Mouse (Mus musculus): ENCODE measurements at regions not wholly inside any gene's neighbourhood (a gene's known extent, or its start where the extent isn't known, plus 50 kb on each side); places are given as distances from the start of the nearest gene placed in this dataset.

DNA sequence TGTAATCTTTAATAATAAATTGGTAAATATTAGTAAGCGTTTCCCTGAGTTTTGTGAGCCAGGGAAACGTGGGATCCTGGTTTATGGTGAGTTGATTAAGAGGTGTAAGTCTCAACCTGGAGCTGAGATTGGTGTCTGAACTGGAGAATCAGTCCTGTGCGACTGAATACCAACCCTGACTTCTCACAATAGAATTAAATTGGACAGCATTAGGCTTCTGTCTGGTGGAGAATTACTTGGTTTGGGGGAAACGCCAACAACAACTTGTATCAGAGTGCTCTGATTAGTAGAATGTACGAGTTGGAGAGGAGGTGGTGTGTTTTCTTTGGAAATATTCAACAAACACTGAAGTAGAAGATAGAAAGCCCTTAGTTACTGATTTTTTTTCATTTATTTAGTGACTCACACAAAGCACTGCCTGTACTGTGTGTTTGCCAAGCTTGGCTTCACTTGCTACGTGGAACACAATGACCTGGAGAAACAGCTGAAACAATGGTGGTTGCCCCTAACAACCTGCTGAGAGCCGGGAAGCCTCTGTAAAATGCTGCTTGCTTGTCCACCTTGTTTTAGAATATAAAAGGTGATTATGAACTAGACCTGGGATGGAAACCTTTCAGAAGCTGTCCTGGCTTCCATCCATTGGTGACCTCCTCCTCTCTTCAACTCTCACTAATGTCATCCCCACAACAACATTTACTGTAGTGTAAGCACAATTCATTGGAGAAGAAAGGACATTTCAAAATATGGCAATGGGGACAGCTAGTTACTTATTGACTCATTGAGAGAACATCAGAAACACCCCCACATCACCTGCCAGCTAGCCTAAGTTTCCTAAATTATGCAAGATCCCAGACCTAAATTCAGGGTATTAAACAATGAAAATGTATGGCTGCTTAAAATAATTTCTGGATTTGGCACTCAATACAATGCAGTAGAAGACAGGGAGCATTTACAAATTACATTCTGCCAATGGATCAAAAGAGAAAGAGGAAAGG, 597.5 kb downstream of the Stpg2 start:
- 44% methylated on average over 7 of the region's 7 CpGs for WGBS
- intact Hi-C loops (cut with DNase I), result no loop called here
- no peak overlapping the region for H3K4me3 ChIP-seq
- no peak overlapping the region for H3K27ac ChIP-seq
- no peaks in the 10 kb centered on the region for H3K27me3 ChIP-seq (ENCODE audit: control insufficient read depth, insufficient read depth, low read length)
- H3K36me3 ChIP-seq (ENCODE audit: control insufficient read depth, insufficient read depth, low read length), result no peaks in the 10 kb centered on the region
- H3K4me1 ChIP-seq (ENCODE audit: control insufficient read depth, insufficient read depth, low read length), result no peaks in the 10 kb centered on the region; the same call in 1 of the 2 replicates
- H3K79me2 ChIP-seq (replicated peaks; ENCODE audit: control insufficient read depth, insufficient read depth, low read length), result no peaks in the 10 kb centered on the region
- no peak overlapping the region for H3K9ac ChIP-seq (ENCODE audit: low read depth, low read length)
- TF ChIP-seq POLR2A (IDR thresholded peaks at IDR 0.05; ENCODE audit: insufficient read depth, low read depth, low read length), result no peak
- no peak for TF ChIP-seq CTCF (IDR thresholded peaks at IDR 0.05)
- TF ChIP-seq EP300 (IDR thresholded peaks at IDR 0.05; ENCODE audit: insufficient read depth, low read depth, low read length), result no peak
- peak in 1 of 2 experiments; percentile 28 for DNase-seq

DNA sequence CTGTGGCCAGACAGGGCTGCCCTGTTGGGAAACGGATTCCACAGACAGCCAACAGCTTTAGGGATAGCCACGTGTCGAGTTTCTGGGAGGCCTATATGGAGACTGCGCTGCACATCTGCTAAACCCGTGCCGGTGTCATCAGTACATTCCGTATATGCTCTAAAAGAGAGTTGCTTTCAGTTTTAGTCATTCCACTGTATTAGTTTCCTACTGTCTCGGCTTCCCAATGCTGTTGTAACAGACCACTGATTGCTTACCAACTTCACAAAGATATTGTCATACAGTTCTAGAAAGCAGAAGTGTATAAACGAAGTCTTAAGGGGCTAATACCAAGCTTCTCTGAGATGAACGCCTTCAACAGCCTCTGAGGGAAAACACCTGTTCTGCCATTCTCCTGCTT, 622.5 kb downstream of the Stpg2 start:
- no peaks in the 10 kb centered on the region for H3K4me1 ChIP-seq (ENCODE audit: control insufficient read depth, insufficient read depth, low read length)
- no peaks in the 10 kb centered on the region for H3K27me3 ChIP-seq (ENCODE audit: control insufficient read depth, insufficient read depth, low read length)
- TF ChIP-seq CTCF (IDR thresholded peaks at IDR 0.05) (no peak), POLR2A (IDR thresholded peaks at IDR 0.05; ENCODE audit: insufficient read depth, low read depth, low read length) (no peak), EP300 (IDR thresholded peaks at IDR 0.05; ENCODE audit: insufficient read depth, low read depth, low read length) (no peak)
- DNase-seq, result no peak
- no peak overlapping the region for H3K9ac ChIP-seq (ENCODE audit: low read depth, low read length)
- H3K27ac ChIP-seq, result no peak overlapping the region
- no peaks in the 10 kb centered on the region for H3K36me3 ChIP-seq (ENCODE audit: control insufficient read depth, insufficient read depth, low read length)
- 75% methylated on average over 10 of the region's 10 CpGs for WGBS
- no peaks in the 10 kb centered on the region for H3K79me2 ChIP-seq (replicated peaks; ENCODE audit: control insufficient read depth, insufficient read depth, low read length)
- H3K4me3 ChIP-seq, result no peak overlapping the region
- intact Hi-C loops (cut with DNase I), result no loop called here

DNA sequence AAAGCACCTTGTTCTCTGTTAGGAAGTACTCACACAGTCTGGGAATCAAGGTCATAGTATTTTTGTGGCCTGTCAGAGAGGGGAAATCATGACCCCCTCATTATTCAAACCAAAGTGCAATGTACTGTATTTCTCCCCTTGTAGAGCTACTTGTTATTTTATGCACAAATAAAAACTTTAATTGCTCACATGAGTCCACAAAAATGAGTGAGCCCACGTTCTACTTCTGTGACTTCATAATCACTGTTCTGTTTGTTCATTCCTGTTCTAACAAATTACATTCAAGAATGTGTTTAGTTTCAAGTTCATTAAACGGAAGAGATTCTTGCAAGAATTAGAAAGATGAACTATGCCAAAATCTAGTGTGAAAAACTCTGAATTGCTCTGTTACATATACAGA, 623.1 kb downstream of the Stpg2 start:
- Histone ChIP-seq H3K36me3 (ENCODE audit: control insufficient read depth, insufficient read depth, low read length) (no peaks in the 10 kb centered on the region), H3K27me3 (ENCODE audit: control insufficient read depth, insufficient read depth, low read length) (no peaks in the 10 kb centered on the region), H3K79me2 (replicated peaks; ENCODE audit: control insufficient read depth, insufficient read depth, low read length) (no peaks in the 10 kb centered on the region), H3K4me3 (no peak overlapping the region), H3K27ac (no peak overlapping the region), H3K4me1 (ENCODE audit: control insufficient read depth, insufficient read depth, low read length) (no peaks in the 10 kb centered on the region), H3K9ac (ENCODE audit: low read depth, low read length) (no peak overlapping the region)
- 67% methylated on average over 2 of the region's 2 CpGs for WGBS
- TF ChIP-seq CTCF (IDR thresholded peaks at IDR 0.05) (no peak), POLR2A (IDR thresholded peaks at IDR 0.05; ENCODE audit: insufficient read depth, low read depth, low read length) (no peak), EP300 (IDR thresholded peaks at IDR 0.05; ENCODE audit: insufficient read depth, low read depth, low read length) (no peak)
- DNase-seq, result no peak
- intact Hi-C loops (cut with DNase I), result no loop called here

DNA sequence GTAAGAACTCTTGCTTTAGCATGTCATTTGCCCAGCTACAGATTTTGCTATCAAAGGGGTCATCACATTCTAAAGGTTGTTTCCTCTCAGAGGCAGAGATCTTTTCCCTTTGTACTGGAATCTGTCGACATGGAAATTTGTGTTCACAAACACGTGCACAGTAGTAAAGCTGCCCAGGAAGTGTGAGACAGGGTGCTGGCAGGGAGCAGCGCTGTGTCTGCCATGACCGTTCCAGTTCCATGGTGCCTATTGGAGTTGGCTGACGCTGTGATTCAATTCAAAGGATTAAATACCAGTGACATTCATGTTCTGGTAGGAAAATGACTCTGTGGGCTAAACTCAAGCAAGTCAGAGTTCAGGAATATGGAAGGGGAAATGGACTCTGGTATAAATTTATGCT, 627.1 kb downstream of the Stpg2 start:
- no peaks in the 10 kb centered on the region for H3K79me2 ChIP-seq (replicated peaks; ENCODE audit: control insufficient read depth, insufficient read depth, low read length)
- WGBS, result 64% methylated on average over 5 of the region's 5 CpGs
- H3K27ac ChIP-seq, result no peak overlapping the region
- H3K4me3 ChIP-seq, result no peak overlapping the region
- H3K9ac ChIP-seq (ENCODE audit: low read depth, low read length), result no peak overlapping the region
- no peaks in the 10 kb centered on the region for H3K36me3 ChIP-seq (ENCODE audit: control insufficient read depth, insufficient read depth, low read length)
- DNase-seq, result no peak
- no peaks in the 10 kb centered on the region for H3K4me1 ChIP-seq (ENCODE audit: control insufficient read depth, insufficient read depth, low read length)
- TF ChIP-seq POLR2A (IDR thresholded peaks at IDR 0.05; ENCODE audit: insufficient read depth, low read depth, low read length) (no peak), CTCF (IDR thresholded peaks at IDR 0.05) (no peak), EP300 (IDR thresholded peaks at IDR 0.05; ENCODE audit: insufficient read depth, low read depth, low read length) (no peak)
- intact Hi-C loops (cut with DNase I), result no loop called here
- H3K27me3 ChIP-seq (ENCODE audit: control insufficient read depth, insufficient read depth, low read length), result no peaks in the 10 kb centered on the region

DNA sequence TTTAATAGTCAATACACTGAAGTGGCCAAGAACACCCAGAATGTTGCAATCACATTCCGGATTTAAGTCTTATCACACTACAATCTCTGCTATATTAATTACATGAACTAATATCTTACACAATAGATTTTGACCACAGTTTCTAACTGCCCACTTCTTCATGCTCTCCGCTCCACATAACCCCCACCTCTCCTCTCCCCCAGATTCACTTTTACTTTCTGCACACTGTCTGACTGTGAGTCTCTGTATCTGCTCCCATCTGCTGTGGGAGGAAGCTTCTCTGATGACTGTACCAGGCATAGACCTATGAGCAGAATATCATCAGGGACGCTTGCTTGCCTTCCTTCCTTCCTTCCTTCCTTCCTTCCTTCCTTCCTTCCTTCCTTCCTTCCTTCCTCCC, 636.5 kb downstream of the Stpg2 start:
- Histone ChIP-seq H3K36me3 (ENCODE audit: control insufficient read depth, insufficient read depth, low read length) (no peaks in the 10 kb centered on the region), H3K27me3 (ENCODE audit: control insufficient read depth, insufficient read depth, low read length) (no peaks in the 10 kb centered on the region), H3K27ac (no peak overlapping the region), H3K4me1 (ENCODE audit: control insufficient read depth, insufficient read depth, low read length) (no peaks in the 10 kb centered on the region), H3K4me3 (no peak overlapping the region), H3K9ac (ENCODE audit: low read depth, low read length) (no peak overlapping the region), H3K79me2 (replicated peaks; ENCODE audit: control insufficient read depth, insufficient read depth, low read length) (no peaks in the 10 kb centered on the region)
- 70% methylated on average over 3 of the region's 3 CpGs for WGBS
- TF ChIP-seq POLR2A (IDR thresholded peaks at IDR 0.05; ENCODE audit: insufficient read depth, low read depth, low read length), result no peak
- TF ChIP-seq CTCF (IDR thresholded peaks at IDR 0.05), result no peak
- no peak for TF ChIP-seq EP300 (IDR thresholded peaks at IDR 0.05; ENCODE audit: insufficient read depth, low read depth, low read length)
- intact Hi-C loops (cut with DNase I), result no loop called here
- no peak for DNase-seq

DNA sequence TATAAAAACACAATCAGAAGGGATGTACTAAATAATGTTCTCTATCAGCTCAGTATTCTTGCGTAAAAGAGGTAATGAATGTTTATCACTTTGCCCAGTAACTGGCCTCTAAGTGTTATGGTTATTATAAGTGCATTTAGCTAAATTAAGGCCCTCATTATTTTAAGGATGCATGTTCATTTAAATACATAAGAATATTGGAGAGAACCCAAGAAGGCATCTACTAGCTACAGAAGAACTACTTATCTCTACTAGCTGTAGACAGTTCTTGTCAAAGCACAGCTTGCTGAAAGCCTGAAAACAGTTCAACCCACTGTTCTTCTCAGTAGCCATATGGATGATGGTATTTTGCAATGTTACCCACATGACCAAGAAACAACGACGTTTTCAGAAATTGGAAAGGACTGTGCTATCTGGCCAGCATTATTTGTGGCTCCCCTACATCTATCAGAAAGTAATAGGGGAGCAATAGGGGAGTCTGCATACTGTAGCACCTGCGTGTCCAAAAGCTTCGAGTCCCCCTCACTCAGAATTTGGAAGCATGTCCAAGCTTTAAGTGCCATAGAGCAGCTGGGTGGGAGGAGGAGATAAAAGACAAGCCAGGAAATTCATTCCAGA, 637.6 kb downstream of the Stpg2 start:
- no peak for DNase-seq
- no peaks in the 10 kb centered on the region for H3K27me3 ChIP-seq (ENCODE audit: control insufficient read depth, insufficient read depth, low read length)
- no peaks in the 10 kb centered on the region for H3K36me3 ChIP-seq (ENCODE audit: control insufficient read depth, insufficient read depth, low read length)
- H3K27ac ChIP-seq, result no peak overlapping the region
- TF ChIP-seq POLR2A (IDR thresholded peaks at IDR 0.05; ENCODE audit: insufficient read depth, low read depth, low read length), result no peak
- no peak for TF ChIP-seq EP300 (IDR thresholded peaks at IDR 0.05; ENCODE audit: insufficient read depth, low read depth, low read length)
- TF ChIP-seq CTCF (IDR thresholded peaks at IDR 0.05), result no peak
- no peak overlapping the region for H3K9ac ChIP-seq (ENCODE audit: low read depth, low read length)
- intact Hi-C loops (cut with DNase I), result no loop called here
- 68% methylated on average over 5 of the region's 5 CpGs for WGBS
- H3K4me1 ChIP-seq (ENCODE audit: control insufficient read depth, insufficient read depth, low read length), result no peaks in the 10 kb centered on the region
- H3K4me3 ChIP-seq, result no peak overlapping the region
- H3K79me2 ChIP-seq (replicated peaks; ENCODE audit: control insufficient read depth, insufficient read depth, low read length), result no peaks in the 10 kb centered on the region
